Mouse (Mus musculus) erythroblast, embryonic 14.5 days (primary cell): ENCODE data around the gene Cs. TPM values are rescaled to one million over a fixed set of nuclear protein-coding genes. Genes with fewer than 3 reads are reported as not detected.
"Not testable (repeated sequence)": the region's sequence is repeated elsewhere in the genome, so short reads cannot be mapped to it uniquely, and the experiment has no call there.

ENCODE experiments used
- H3K27me3 ChIP-seq: 2 replicates; pipeline ENCODE4 v1.6.1; 2012; ENCODE audit warnings: inconsistent platforms; ENCODE audit not compliant: control insufficient read depth
- H3K36me3 ChIP-seq: 2 replicates; pipeline ENCODE4 v1.6.1; 2012; ENCODE audit warnings: mild to moderate bottlenecking, inconsistent platforms; ENCODE audit not compliant: control insufficient read depth
- H3K4me1 ChIP-seq: 2 replicates; pipeline ENCODE4 v1.6.1; 2012; ENCODE audit warnings: inconsistent platforms; ENCODE audit not compliant: control insufficient read depth
- H3K4me3 ChIP-seq: replicated peaks from 2 replicates; pipeline ENCODE3; 2012; ENCODE audit warnings: moderate library complexity, mild to moderate bottlenecking, inconsistent platforms
- H3K9me3 ChIP-seq: 2 replicates; pipeline ENCODE4 v1.6.1; 2012; ENCODE audit warnings: low read length, inconsistent platforms, mixed read lengths; ENCODE audit not compliant: control insufficient read depth
- GATA1 ChIP-seq: IDR thresholded peaks from 2 replicates; pipeline ENCODE4 v1.6.1; 2012; ENCODE audit warnings: low read length, inconsistent platforms, mixed read lengths
- TAL1 ChIP-seq: IDR thresholded peaks from 3 replicates; pipeline ENCODE4 v1.6.1; 2012; ENCODE audit warnings: low read length, inconsistent platforms, mixed read lengths
- polyA plus RNA-seq: library from polyadenylated mRNA; stranded (reverse); fragments of >175 nt; gene quantifications from 2 replicates; pipeline ENCODE4 v1.2.3, GENCODE M21; 2012

Cs gene
- polyA plus RNA-seq: 2.2 and 3.1 TPM in 2 replicates

GRCm38 (mm10) chr10:128337306-128338181, at the start of gene Cs:
Cs (plus strand) TSS chr10:128337734.
- TF ChIP-seq TAL1 (no peak), GATA1 (peak; percentile 73)
- peaks cover 79% of the 10 kb centered on the region for H3K4me1 ChIP-seq

GRCm38 (mm10) chr10:128290594-128290993, 46.9 kb upstream of the Cs start:
- not testable (repeated sequence) for H3K27me3 ChIP-seq, H3K4me3 ChIP-seq, H3K9me3 ChIP-seq, H3K4me1 ChIP-seq
- H3K36me3 ChIP-seq: peaks cover 43% of the 10 kb centered on the region

More at GRCm38 (mm10) chr10:128337306-128338181, at the start of gene Cs:
- peaks cover 37% of the 10 kb centered on the region for H3K36me3 ChIP-seq
- no peaks in the 10 kb centered on the region for H3K27me3 ChIP-seq
- H3K9me3 ChIP-seq: no peaks in the 10 kb centered on the region
- peak within 1 kb of the TSS; percentile 95 for H3K4me3 ChIP-seq

GRCm38 (mm10) chr10:128296370-128297090, 41.0 kb upstream of the Cs start:
- Histone ChIP-seq H3K9me3 (no peaks in the 10 kb centered on the region), H3K36me3 (peaks cover 13% of the 10 kb centered on the region), H3K27me3 (no peaks in the 10 kb centered on the region), H3K4me3 (no peak overlapping the region), H3K4me1 (no peaks in the 10 kb centered on the region)
- no peak for TF ChIP-seq GATA1
- TF ChIP-seq TAL1: no peak

GRCm38 (mm10) chr10:128297221-128297620, 40.3 kb upstream of the Cs start:
- Histone ChIP-seq H3K27me3 (no peaks in the 10 kb centered on the region), H3K4me1 (peaks cover 4% of the 10 kb centered on the region), H3K9me3 (no peaks in the 10 kb centered on the region), H3K36me3 (peaks cover 8% of the 10 kb centered on the region), H3K4me3 (no peak overlapping the region)
- TF ChIP-seq TAL1 (no peak), GATA1 (no peak)

- TF ChIP-seq GATA1 (no peak), TAL1 (no peak)
- peaks cover 4% of the 10 kb centered on the region for H3K36me3 ChIP-seq
- H3K9me3 ChIP-seq: no peaks in the 10 kb centered on the region
- H3K4me1 ChIP-seq: peaks cover 8% of the 10 kb centered on the region
- no peaks in the 10 kb centered on the region for H3K27me3 ChIP-seq
- H3K4me3 ChIP-seq: no peak overlapping the region
Measured at GRCm38 (mm10) chr10:128297622-128298021, 39.9 kb upstream of the Cs start.

GRCm38 (mm10) chr10:128298243-128298642, 39.3 kb upstream of the Cs start:
- Histone ChIP-seq H3K9me3 (no peaks in the 10 kb centered on the region), H3K27me3 (no peaks in the 10 kb centered on the region), H3K36me3 (no peaks in the 10 kb centered on the region), H3K4me3 (no peak overlapping the region), H3K4me1 (peaks cover 10% of the 10 kb centered on the region)
- TF ChIP-seq TAL1 (no peak; the same call in 2 of the 3 replicates), GATA1 (no peak)

DNA sequence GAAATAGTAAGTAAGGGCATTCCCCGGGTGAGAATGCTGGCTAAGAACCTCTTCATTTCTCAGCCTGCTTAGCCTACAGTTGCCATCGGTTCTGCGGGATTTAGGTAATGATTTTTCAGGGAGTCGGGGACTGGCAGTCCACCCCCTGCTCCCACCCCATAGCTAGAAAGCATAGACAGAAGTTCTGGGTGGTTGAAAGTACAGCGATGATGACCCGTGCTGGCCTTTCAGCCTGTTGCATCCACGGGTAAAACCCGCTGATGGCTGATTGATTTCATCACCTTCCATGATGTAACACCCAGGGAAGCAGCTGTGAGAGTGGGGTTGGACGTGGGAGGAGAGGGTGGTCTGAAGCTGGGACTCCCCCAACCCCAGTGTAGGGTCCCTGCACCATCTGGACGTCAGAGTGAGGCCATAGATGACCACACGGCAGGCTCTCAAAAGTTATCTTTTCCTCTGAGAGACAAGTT, 38.8 kb upstream of the Cs start, which contains the start of gene Il23a:
TSS of gene Il23a (minus strand) at position 51 of the 470 bp plus-strand sequence.
- peaks cover 11% of the 10 kb centered on the region for H3K4me1 ChIP-seq
- TF ChIP-seq GATA1 (no peak), TAL1 (no peak)

DNA sequence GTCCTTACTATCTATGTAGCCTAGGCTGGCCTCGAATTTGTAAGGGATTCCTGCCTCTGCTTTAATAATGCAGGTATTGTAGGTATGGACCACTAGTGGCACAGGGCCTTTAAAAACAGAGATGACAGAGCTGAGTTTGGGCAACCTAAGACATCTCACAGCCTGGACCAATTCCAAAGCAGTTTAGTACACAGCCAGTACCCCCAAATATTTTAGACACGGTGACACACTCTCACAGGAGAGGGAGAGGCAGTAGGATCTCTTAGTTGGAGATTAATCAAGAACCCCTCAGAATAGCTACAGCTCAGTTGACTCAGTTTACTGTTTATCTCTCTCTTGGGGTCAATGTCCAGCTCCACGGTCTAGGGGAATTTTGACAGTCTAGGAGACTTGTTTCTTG, 35.2 kb upstream of the Cs start:
- Histone ChIP-seq H3K27me3 (no peaks in the 10 kb centered on the region), H3K4me3 (peak overlapping the region; percentile 80)
- TF ChIP-seq TAL1 (no peak), GATA1 (no peak)

More for the DNA sequence above, 38.8 kb upstream of the Cs start, which contains the start of gene Il23a:
- no peaks in the 10 kb centered on the region for H3K36me3 ChIP-seq
- no peaks in the 10 kb centered on the region for H3K27me3 ChIP-seq
- no peak within 1 kb of the TSS for H3K4me3 ChIP-seq
- no peaks in the 10 kb centered on the region for H3K9me3 ChIP-seq

GRCm38 (mm10) chr10:128302785-128303125, 34.8 kb upstream of the Cs start:
- H3K4me1 ChIP-seq: peaks cover 32% of the 10 kb centered on the region
- peaks cover 31% of the 10 kb centered on the region for H3K36me3 ChIP-seq
- no peaks in the 10 kb centered on the region for H3K27me3 ChIP-seq
- H3K9me3 ChIP-seq: no peaks in the 10 kb centered on the region
- TF ChIP-seq GATA1 (no peak), TAL1 (no peak)
- H3K4me3 ChIP-seq: peak overlapping the region; percentile 80

More for the DNA sequence above, 35.2 kb upstream of the Cs start:
- Histone ChIP-seq H3K9me3 (no peaks in the 10 kb centered on the region), H3K4me1 (peaks cover 32% of the 10 kb centered on the region), H3K36me3 (peaks cover 29% of the 10 kb centered on the region)
